In the genomic region with DNA sequence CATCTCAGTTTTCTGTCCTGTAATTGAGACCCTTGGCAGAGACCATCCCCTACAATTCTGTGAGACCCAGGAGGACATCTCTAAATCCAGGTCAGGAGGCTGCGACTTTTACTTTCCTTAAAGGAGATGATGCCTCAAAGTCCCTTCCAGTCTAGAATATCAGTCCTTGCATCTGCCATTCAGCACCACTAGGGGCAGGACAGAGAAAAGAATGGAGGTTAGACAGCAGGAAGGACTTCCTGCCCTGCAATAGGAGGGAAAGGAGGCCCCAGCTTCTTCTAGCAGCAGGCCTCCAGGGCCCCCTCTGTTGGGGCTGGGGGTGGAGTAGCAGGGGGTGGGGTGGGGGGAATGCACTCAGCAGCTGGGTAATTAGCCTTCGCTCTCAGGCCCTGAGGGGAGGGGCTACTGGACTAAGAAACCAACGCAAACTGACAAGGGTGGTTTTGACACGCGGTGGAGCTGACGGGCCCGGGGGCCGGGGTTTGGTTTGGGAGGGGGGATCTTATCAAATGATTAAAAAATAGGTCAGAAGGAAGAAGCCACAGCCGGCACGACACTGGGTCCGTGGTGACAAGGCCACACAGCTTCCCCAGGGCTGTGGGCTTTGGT, we compare ENCODE assay signal across 10 mouse cellular contexts. TPM values are rescaled to one million over a fixed set of nuclear protein-coding genes. Genes with fewer than 3 reads are reported as not detected.
DNase-seq lines count a peak whose midpoint lies in the region; ATAC-seq lines count a peak whose summit lies in the region.
"Had no signal": no experiment of that assay in that cellular context is flagged by ENCODE, and none has a peak within 500 bp of the region (broad histone marks: within the 10 kb centered on the region; RNA-seq: fewer than 3 reads in every experiment).

No protein-coding gene starts in this region.

- 23% methylated on average over 11 of the region's 11 CpGs for WGBS in hindbrain, embryonic 10.5 days
- 17% methylated on average over 11 of the region's 11 CpGs for WGBS in hindbrain, embryonic 13.5 days
- WGBS in liver, embryonic 12.5 days (ENCODE audit: insufficient replicate concordance) = 7% methylated on average over 11 of the region's 11 CpGs

- H3K27ac ChIP-seq in hindbrain, embryonic 10.5 days = peak overlapping the region; percentile 57; the same call in 1 of the 2 replicates
- no peak overlapping the region for H3K27ac ChIP-seq in hindbrain, embryonic 13.5 days
- no peak overlapping the region for H3K27ac ChIP-seq in liver, embryonic 12.5 days

- H3K4me1 ChIP-seq in hindbrain, embryonic 10.5 days (replicated peaks) = peaks cover 78% of the 10 kb centered on the region
- H3K4me1 ChIP-seq in hindbrain, embryonic 13.5 days (replicated peaks) = peaks cover 44% of the 10 kb centered on the region
- peaks cover 35% of the 10 kb centered on the region for H3K4me1 ChIP-seq in liver, embryonic 12.5 days

- no peak overlapping the region for H3K9ac ChIP-seq in hindbrain, embryonic 13.5 days
- no peak overlapping the region for H3K9ac ChIP-seq in liver, embryonic 12.5 days

- H3K36me3 ChIP-seq in hindbrain, embryonic 10.5 days = no peaks in the 10 kb centered on the region
- no peaks in the 10 kb centered on the region for H3K36me3 ChIP-seq in hindbrain, embryonic 13.5 days
- no peaks in the 10 kb centered on the region for H3K36me3 ChIP-seq in liver, embryonic 12.5 days

- no peaks in the 10 kb centered on the region for H3K9me3 ChIP-seq in hindbrain, embryonic 10.5 days
- H3K9me3 ChIP-seq in hindbrain, embryonic 13.5 days = no peaks in the 10 kb centered on the region
- H3K9me3 ChIP-seq in liver, embryonic 12.5 days (replicated peaks) = no peaks in the 10 kb centered on the region

- no peak overlapping the region for H3K4me2 ChIP-seq in hindbrain, embryonic 13.5 days
- H3K4me2 ChIP-seq in liver, embryonic 12.5 days = peak overlapping the region; percentile 43

- no peak for DNase-seq in hindbrain, embryonic 10.5 days (ENCODE audit: low spot score)
- DNase-seq in 3T3-L1 (ENCODE audit: low read depth, low spot score) = peak; percentile 57
- DNase-seq in ES-CJ7 (ENCODE audit: low read depth, low spot score) = peak; percentile 73
- no peak for DNase-seq in adrenal gland, adult 2 months
- DNase-seq in left cerebral cortex, adult 8-10 months (ENCODE audit: low spot score in 2 of 2) = no peak
- DNase-seq: cerebellum, adult 9-11 months; heart, postnatal 36 days; lung, adult 18-20 months had no signal

- H3K4me3 ChIP-seq in hindbrain, embryonic 10.5 days = no peak overlapping the region
- no peak overlapping the region for H3K4me3 ChIP-seq in hindbrain, embryonic 13.5 days
- no peak overlapping the region for H3K4me3 ChIP-seq in liver, embryonic 12.5 days

- ATAC-seq in hindbrain, embryonic 13.5 days (ENCODE audit: low FRiP score) = no peak
- no peak for ATAC-seq in liver, embryonic 12.5 days

- peaks cover 66% of the 10 kb centered on the region for H3K27me3 ChIP-seq in hindbrain, embryonic 10.5 days (ENCODE audit: insufficient read depth, poor library complexity, severe bottlenecking)
- peaks cover 37% of the 10 kb centered on the region for H3K27me3 ChIP-seq in hindbrain, embryonic 13.5 days
- peaks cover 58% of the 10 kb centered on the region for H3K27me3 ChIP-seq in liver, embryonic 12.5 days (replicated peaks)

RNA-seq across cellular contexts. Expression of gene Tbx21, which starts 8.3 kb away (rescaled TPM):
- 0.29 TPM in 2 replicates for polyA plus RNA-seq in hindbrain, embryonic 10.5 days (2016; fragmentation: Nextera tagmentation; extraction: Ambion mirVana)
- 0.16 and 0.21 TPM in 2 replicates for polyA plus RNA-seq in hindbrain, embryonic 13.5 days (2015; fragmentation: Nextera tagmentation; extraction: Ambion mirVana)
- polyA plus RNA-seq in liver, embryonic 12.5 days (2016; fragmentation: Nextera tagmentation; extraction: Ambion mirVana) = not detected in 2 replicates
- under 1 TPM; 0.26 to 0.31 TPM for total RNA-seq in adrenal gland, adult 2 months (2021)
- 0.53 and 0.73 TPM in 2 replicates for polyA plus RNA-seq in adrenal gland, adult 2 months (2012; rRNA removed)
- under 1 TPM; 0.14 to 0.37 (median 0.23) TPM for total RNA-seq in left cerebral cortex, adult 8-10 months (2022)
- total RNA-seq: heart, postnatal 36 days had no signal

RNA-seq across cellular contexts. Expression of gene Tbkbp1, which starts 27.9 kb away (rescaled TPM):
- 3.6 and 6.4 TPM in 2 replicates for polyA plus RNA-seq in hindbrain, embryonic 10.5 days (2016; fragmentation: Nextera tagmentation; extraction: Ambion mirVana)
- polyA plus RNA-seq in hindbrain, embryonic 13.5 days (2015; fragmentation: Nextera tagmentation; extraction: Ambion mirVana) = 7.3 and 8.2 TPM in 2 replicates
- 3.6 and 4.0 TPM in 2 replicates for polyA plus RNA-seq in liver, embryonic 12.5 days (2016; fragmentation: Nextera tagmentation; extraction: Ambion mirVana)
- 10 to 100 TPM in 1 of 2 experiments, 1 to 10 TPM in 1; 9.7 to 13.1 TPM for total RNA-seq in adrenal gland, adult 2 months (2021)
- 33.8 and 53.8 TPM in 2 replicates for polyA plus RNA-seq in adrenal gland, adult 2 months (2012; rRNA removed)
- total RNA-seq in left cerebral cortex, adult 8-10 months (2022) = 10 to 100 TPM; 54.8 to 63.2 (median 59.6) TPM

Comparison
In these comparisons a context has a peak if more than half of its experiments do, and no peak if none do; other contexts are left out.
1. DNase-seq: peak in 3T3-L1 (single experiment) and ES-CJ7 (single experiment); none in hindbrain, embryonic 10.5 days (single experiment), adrenal gland, adult 2 months (single experiment) and left cerebral cortex, adult 8-10 months (0 of 2).